Mouse (Mus musculus): ENCODE measurements at regions not wholly inside any gene's neighbourhood (a gene's known extent, or its start where the extent isn't known, plus 50 kb on each side); places are given as distances from the start of the nearest gene placed in this dataset.

DNA sequence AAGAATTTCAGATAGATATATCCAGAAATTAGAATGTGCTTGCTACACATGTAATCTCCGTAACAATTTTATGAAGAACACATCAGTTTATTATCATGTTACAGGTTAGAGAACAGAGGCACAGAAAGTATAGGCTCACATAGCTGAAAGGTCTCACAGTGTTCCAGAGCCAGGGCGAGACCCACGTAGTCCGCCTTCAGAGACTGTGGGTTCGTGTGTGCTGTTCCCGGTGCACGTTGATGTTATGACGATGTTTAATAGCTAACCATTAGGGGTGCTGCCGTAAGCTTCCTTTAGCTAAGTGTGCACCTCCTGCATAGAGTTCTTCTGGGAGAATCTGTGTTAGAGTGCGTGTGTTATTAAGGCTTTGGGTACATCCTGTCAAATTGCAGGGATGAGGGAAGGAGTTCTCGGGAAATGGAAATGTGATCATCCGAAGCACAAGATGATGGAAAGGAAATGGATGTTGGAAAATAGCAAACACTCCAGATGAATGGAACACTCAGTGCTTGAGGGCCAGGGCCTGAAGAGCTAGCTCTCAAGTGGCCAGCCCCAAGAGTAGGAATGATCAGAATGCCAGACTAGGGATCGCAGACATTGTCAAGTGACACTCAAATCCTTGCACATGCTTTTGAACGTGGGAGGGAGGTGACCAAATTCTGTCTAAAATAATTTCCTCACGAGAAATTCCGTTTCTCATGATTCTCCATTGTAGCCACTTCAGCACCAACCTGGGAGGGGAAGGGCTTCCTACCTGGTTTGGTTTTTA, 344.1 kb downstream of the Cd83 start:
- TF ChIP-seq EP300 (IDR thresholded peaks at IDR 0.05; ENCODE audit: low read depth) = no peak
- TF ChIP-seq CTCF (IDR thresholded peaks at IDR 0.05; ENCODE audit: low read depth) = no peak

Data from heart, postnatal 0 days (tissue).